Mouse (Mus musculus): ENCODE results near the gene Olfr524.

DNA sequence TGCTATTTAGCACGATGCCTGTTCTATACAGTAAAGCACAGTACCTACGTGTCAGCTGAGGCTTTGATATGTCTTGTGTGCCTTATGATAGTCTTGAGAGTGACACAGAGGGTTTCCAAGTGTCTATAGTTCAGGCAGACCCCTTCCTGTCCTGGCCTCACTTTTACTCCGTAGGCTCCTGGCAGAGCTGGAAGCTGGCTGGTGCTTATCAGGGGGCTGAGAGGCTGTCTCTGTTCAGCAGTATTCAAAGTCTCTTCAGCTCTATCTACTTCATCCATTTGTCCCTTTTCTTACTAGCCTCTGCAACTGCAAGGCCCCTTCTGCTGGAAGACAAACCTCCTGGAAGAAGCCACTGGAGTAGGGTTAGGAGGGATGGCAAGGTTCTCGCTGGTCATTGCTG, 4.7 kb downstream of the Olfr524 start:
- TF ChIP-seq CTCF (IDR thresholded peaks at IDR 0.05; ENCODE audit: low read depth) (no peak), EP300 (optimal IDR thresholded peaks at IDR 0.05) (no peak)
